Mouse (Mus musculus) liver, postnatal 0 days (tissue): ENCODE measurements at regions not wholly inside any gene's neighbourhood (a gene's known extent, or its start where the extent isn't known, plus 50 kb on each side); places are given as distances from the start of the nearest gene placed in this dataset.

Experiments used
- CTCF ChIP-seq: sonication (generic); IDR thresholded peaks from 2 replicates; pipeline ENCODE4 v1.5.1; 2016; ENCODE audit warnings: antibody characterized with exemption, low read depth
- EP300 ChIP-seq: IDR thresholded peaks from 2 replicates; pipeline ENCODE4 v1.6.1; 2016; ENCODE audit warnings: antibody characterized with exemption, low read depth, mild to moderate bottlenecking

GRCm38 (mm10) chr4:105560781-105561180 is 228.9 kb upstream of the Gm12728 start:
- TF ChIP-seq CTCF (no peak), EP300 (no peak)
